In the genomic region with DNA sequence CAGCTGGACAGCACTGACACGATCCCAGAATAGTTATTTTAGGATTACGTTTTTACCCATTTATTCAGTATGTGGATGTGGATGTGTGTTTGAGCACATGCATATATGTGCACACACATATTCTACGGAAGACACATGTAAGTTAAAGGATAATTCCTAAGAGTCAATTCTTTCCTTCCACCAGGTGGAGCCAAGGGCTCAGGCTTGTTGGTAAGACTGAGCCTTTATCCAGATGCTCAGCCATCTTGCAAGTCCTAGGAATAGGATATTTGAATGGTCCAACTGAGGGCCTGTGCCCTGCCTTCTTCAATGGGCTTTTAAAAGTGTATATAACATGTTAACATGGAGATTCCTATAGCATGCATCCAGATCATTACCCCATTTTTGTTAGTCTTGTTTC, we compare ENCODE assay signal across 8 mouse cellular contexts. TPM values are rescaled to one million over a fixed set of nuclear protein-coding genes. Genes with fewer than 3 reads are reported as not detected.
A peak's percentile ranks its signal among the peaks of the same experiment; 100 is the strongest.
DNase-seq lines count a peak whose midpoint lies in the region; ATAC-seq and TF ChIP-seq lines count a peak whose summit lies in the region.

No protein-coding gene starts in this region.

- ATAC-seq in forebrain, embryonic 15.5 days (replicated peaks), result peak; percentile 61; the same call in 1 of the 2 replicates
- no peak for ATAC-seq in liver, embryonic 14.5 days (ENCODE audit: insufficient read depth)
- no peak for ATAC-seq in liver, embryonic 11.5 days (replicated peaks; ENCODE audit: low FRiP score)

- no peaks in the 10 kb centered on the region for H3K36me3 ChIP-seq in forebrain, embryonic 15.5 days
- H3K36me3 ChIP-seq in forebrain, embryonic 10.5 days (replicated peaks), result 0 out of 2 replicates have a peak, but pooled peaks cover 3% of the 10 kb centered on the region
- no peaks in the 10 kb centered on the region for H3K36me3 ChIP-seq in liver, embryonic 14.5 days (replicated peaks; ENCODE audit: control insufficient read depth, insufficient read depth, low read depth)
- no peaks in the 10 kb centered on the region for H3K36me3 ChIP-seq in liver, embryonic 11.5 days (ENCODE audit: control insufficient read depth, insufficient read depth, low read length)

- WGBS in forebrain, embryonic 15.5 days, result 91% methylated on average over 3 of the region's 3 CpGs
- 89% methylated on average over 3 of the region's 3 CpGs for WGBS in forebrain, embryonic 10.5 days
- WGBS in liver, embryonic 14.5 days (ENCODE audit: insufficient replicate concordance), result 70% methylated on average over 3 of the region's 3 CpGs
- WGBS in liver, embryonic 11.5 days, result 80% methylated on average over 3 of the region's 3 CpGs

- TF ChIP-seq EP300 in liver, embryonic 14.5 days (IDR thresholded peaks at IDR 0.05; ENCODE audit: low read depth), result no peak

- H3K4me1 ChIP-seq in forebrain, embryonic 15.5 days, result no peaks in the 10 kb centered on the region
- peaks cover 3% of the 10 kb centered on the region; the same call in 1 of the 2 replicates for H3K4me1 ChIP-seq in forebrain, embryonic 10.5 days
- H3K4me1 ChIP-seq in liver, embryonic 14.5 days (replicated peaks; ENCODE audit: control insufficient read depth in 2 of 2, insufficient read depth in 2 of 2, low read length in 1 of 2), result no peaks in the 10 kb centered on the region
- no peaks in the 10 kb centered on the region for H3K4me1 ChIP-seq in liver, embryonic 11.5 days (replicated peaks; ENCODE audit: control insufficient read depth, insufficient read depth, low read length)

- H3K9me3 ChIP-seq in forebrain, embryonic 15.5 days, result no peaks in the 10 kb centered on the region
- H3K9me3 ChIP-seq in forebrain, embryonic 10.5 days, result 0 out of 2 replicates have a peak, but pooled peaks cover 3% of the 10 kb centered on the region
- no peaks in the 10 kb centered on the region for H3K9me3 ChIP-seq in liver, embryonic 14.5 days (ENCODE audit: control insufficient read depth, low read length)
- no peaks in the 10 kb centered on the region for H3K9me3 ChIP-seq in liver, embryonic 11.5 days (ENCODE audit: control insufficient read depth, low read length)

- no peak overlapping the region for H3K27ac ChIP-seq in forebrain, embryonic 15.5 days (replicated peaks)
- no peak overlapping the region for H3K27ac ChIP-seq in forebrain, embryonic 10.5 days
- no peak overlapping the region for H3K27ac ChIP-seq in liver, embryonic 14.5 days
- H3K27ac ChIP-seq in liver, embryonic 11.5 days (ENCODE audit: low read depth, low read length), result no peak overlapping the region

- no peaks in the 10 kb centered on the region for H3K27me3 ChIP-seq in forebrain, embryonic 15.5 days
- H3K27me3 ChIP-seq in forebrain, embryonic 10.5 days (ENCODE audit: poor library complexity, severe bottlenecking), result no peaks in the 10 kb centered on the region
- H3K27me3 ChIP-seq in liver, embryonic 14.5 days (ENCODE audit: control insufficient read depth, insufficient read depth, low read length), result no peaks in the 10 kb centered on the region
- H3K27me3 ChIP-seq in liver, embryonic 11.5 days (replicated peaks; ENCODE audit: control insufficient read depth, insufficient read depth, low read length), result no peaks in the 10 kb centered on the region

- no peak for DNase-seq in forebrain, embryonic 10.5 days (ENCODE audit: extremely low spot score, low spot score)
- DNase-seq in liver, embryonic 14.5 days (ENCODE audit: low read depth in 3 of 3, low spot score in 3 of 3), result no peak
- no peak for DNase-seq in liver, embryonic 11.5 days (ENCODE audit: low spot score)
- DNase-seq in adipocyte (ENCODE audit: low spot score), result peak; percentile 56
- peak; percentile 53 to 56 for DNase-seq in kidney, postnatal 36 days
- peak; percentile 12 for DNase-seq in yolk sac, embryonic 10.5 days (ENCODE audit: low spot score)
- no peak for DNase-seq in natural killer cell, adult 2 months (ENCODE audit: low spot score in 2 of 2)

- H3K4me3 ChIP-seq in forebrain, embryonic 15.5 days, result no peak overlapping the region
- H3K4me3 ChIP-seq in forebrain, embryonic 10.5 days, result no peak overlapping the region
- H3K4me3 ChIP-seq in liver, embryonic 14.5 days (ENCODE audit: insufficient read depth in 1 of 2, low read depth in 2 of 2, low read length in 2 of 2), result no peak overlapping the region
- H3K4me3 ChIP-seq in liver, embryonic 11.5 days (ENCODE audit: low read depth, low read length), result no peak overlapping the region

- H3K4me2 ChIP-seq in forebrain, embryonic 15.5 days (replicated peaks), result no peak overlapping the region
- no peak overlapping the region for H3K4me2 ChIP-seq in liver, embryonic 14.5 days (ENCODE audit: low read depth)
- H3K4me2 ChIP-seq in liver, embryonic 11.5 days, result no peak overlapping the region

- no peak overlapping the region for H3K9ac ChIP-seq in forebrain, embryonic 15.5 days (replicated peaks)
- H3K9ac ChIP-seq in liver, embryonic 14.5 days (replicated peaks), result no peak overlapping the region
- no peak overlapping the region for H3K9ac ChIP-seq in liver, embryonic 11.5 days (ENCODE audit: low read depth, low read length)

- TF ChIP-seq CTCF in liver, embryonic 14.5 days (IDR thresholded peaks at IDR 0.05; ENCODE audit: low read depth), result peak; percentile 29; the same call in 1 of the 2 replicates

RNA-seq across cellular contexts. Expression of gene Mtr, which starts 38.8 kb away (rescaled TPM):
- polyA plus RNA-seq in forebrain, embryonic 15.5 days (2015; fragmentation: Nextera tagmentation; extraction: Ambion mirVana), result 5.7 and 5.9 TPM in 2 replicates
- 20.5 and 24.8 TPM in 2 replicates for polyA plus RNA-seq in forebrain, embryonic 10.5 days (2016; fragmentation: Nextera tagmentation; extraction: Ambion mirVana)
- polyA plus RNA-seq in liver, embryonic 14.5 days (2012; rRNA removed), result 3.5 and 4.0 TPM in 2 replicates
- polyA plus RNA-seq in liver, embryonic 14.5 days (2014; fragmentation: Nextera tagmentation; extraction: Ambion mirVana), result 9.6 and 11.7 TPM in 2 replicates
- 18.2 and 21.5 TPM in 2 replicates for polyA plus RNA-seq in liver, embryonic 11.5 days (2014; fragmentation: Nextera tagmentation; extraction: Ambion mirVana)

RNA-seq across cellular contexts. Expression of gene Actn2, which starts 43.9 kb away (rescaled TPM):
- 2.4 and 2.6 TPM in 2 replicates for polyA plus RNA-seq in forebrain, embryonic 15.5 days (2015; fragmentation: Nextera tagmentation; extraction: Ambion mirVana)
- polyA plus RNA-seq in forebrain, embryonic 10.5 days (2016; fragmentation: Nextera tagmentation; extraction: Ambion mirVana), result 1.8 and 2.2 TPM in 2 replicates
- polyA plus RNA-seq in liver, embryonic 14.5 days (2012; rRNA removed), result 0.08 and 0.16 TPM in 2 replicates
- polyA plus RNA-seq in liver, embryonic 14.5 days (2014; fragmentation: Nextera tagmentation; extraction: Ambion mirVana), result 0.37 TPM in 1 of 2 replicates, not detected in the other
- polyA plus RNA-seq in liver, embryonic 11.5 days (2014; fragmentation: Nextera tagmentation; extraction: Ambion mirVana), result 2.0 and 7.2 TPM in 2 replicates

Comparison
In these comparisons a context has a peak if more than half of its experiments do, and no peak if none do; other contexts are left out.
1. DNase-seq: peak in adipocyte (single experiment), kidney, postnatal 36 days (2 of 2) and yolk sac, embryonic 10.5 days (single experiment); none in forebrain, embryonic 10.5 days (single experiment), liver, embryonic 14.5 days (0 of 3), liver, embryonic 11.5 days (single experiment) and natural killer cell, adult 2 months (0 of 2).